Mouse (Mus musculus) lung, embryonic 14.5 days (tissue): ENCODE data around the gene Arid5b. TPM values are rescaled to one million over a fixed set of nuclear protein-coding genes. Genes with fewer than 3 reads are reported as not detected.
A peak's percentile ranks its signal among the peaks of the same experiment; 100 is the strongest.

ENCODE experiments used
- ATAC-seq: fragments of 200-750 bp; cut with Nextera tagmentation; 2 replicates; pipeline ENCODE4 v1.8.0; 2017; ENCODE audit warnings: mild to moderate bottlenecking, moderate TSS enrichment, moderate library complexity; ENCODE audit not compliant: insufficient read depth
- DNase-seq: peaks from one replicate; pipeline ENCODE4 v3.0.0-alpha.2; 2015
- H3K27ac ChIP-seq: fragments of 300-500 bp; sonication (generic); 2 replicates; pipeline ENCODE4 v1.5.1; 2014; ENCODE audit warnings: low read depth, mild to moderate bottlenecking, moderate library complexity
- H3K27me3 ChIP-seq: fragments of 300-500 bp; sonication (generic); 2 replicates; pipeline ENCODE4 v1.6.1; 2014; ENCODE audit warnings: low read length, control low read depth; ENCODE audit not compliant: insufficient read depth
- H3K36me3 ChIP-seq: fragments of 300-500 bp; sonication (generic); 2 replicates; pipeline ENCODE4 v1.6.1; 2014; ENCODE audit warnings: control low read depth; ENCODE audit not compliant: insufficient read depth
- H3K4me1 ChIP-seq: fragments of 300-500 bp; sonication (generic); 2 replicates; pipeline ENCODE4 v1.6.1; 2014; ENCODE audit warnings: antibody characterized with exemption, control low read depth; ENCODE audit not compliant: insufficient read depth
- H3K4me2 ChIP-seq: fragments of 300-500 bp; sonication (generic); 2 replicates; pipeline ENCODE4 v1.6.1; 2014; ENCODE audit warnings: mild to moderate bottlenecking
- H3K4me3 ChIP-seq: fragments of 300-500 bp; sonication (generic); 2 replicates; pipeline ENCODE4 v1.5.1; 2014; ENCODE audit warnings: low read depth, low read length
- H3K9ac ChIP-seq: fragments of 300-500 bp; sonication (generic); 2 replicates; pipeline ENCODE4 v1.6.1; 2014
- H3K9me3 ChIP-seq: fragments of 300-500 bp; sonication (generic); 2 replicates; pipeline ENCODE4 v1.6.1; 2016; ENCODE audit warnings: low read depth, low read length, control low read depth
- CTCF ChIP-seq: IDR thresholded peaks from 2 replicates; pipeline ENCODE4 v1.5.1; 2016; ENCODE audit warnings: antibody characterized with exemption, low read depth
- WGBS: fragments of 180-500 bp; shearing (Covaris S2); extraction: QIAGEN DNeasy Blood & Tissue Kit; methylation state at CpG from one replicate; pipeline ENCODE4 v1.1.7; 2014; 5-methylcytosine and 5-hydroxymethylcytosine counted together
- polyA plus RNA-seq: library from polyadenylated mRNA; unstranded; fragments of >200 nt; fragmentation: Nextera tagmentation; extraction: Ambion mirVana; gene quantifications from 2 replicates; pipeline ENCODE4 v1.2.1, GENCODE M21; 2014

The Arid5b gene
- polyA plus RNA-seq, 1 experiment from 2014 or later: 41.2 TPM

GRCm38 (mm10) chr10:68196324-68196723 is 82.2 kb downstream of the Arid5b start:
- no peak overlapping the region for H3K9ac ChIP-seq
- WGBS: 71% methylated on average over 9 of the region's 9 CpGs
- no peak overlapping the region for H3K4me2 ChIP-seq

GRCm38 (mm10) chr10:68193561-68193960 is 85.0 kb downstream of the Arid5b start:
- DNase-seq: no peak
- no peak for TF ChIP-seq CTCF
- Histone ChIP-seq H3K36me3 (peaks cover 4% of the 10 kb centered on the region; the same call in 1 of the 2 replicates), H3K9ac (no peak overlapping the region), H3K4me2 (no peak overlapping the region), H3K9me3 (no peaks in the 10 kb centered on the region), H3K27me3 (no peaks in the 10 kb centered on the region), H3K4me3 (no peak overlapping the region), H3K27ac (peak overlapping the region; percentile 83), H3K4me1 (0 out of 2 replicates have a peak, but pooled peaks cover 6% of the 10 kb centered on the region)
- WGBS: 65% methylated on average over 3 of the region's 3 CpGs
- ATAC-seq: no peak

More at GRCm38 (mm10) chr10:68196324-68196723, 82.2 kb downstream of the Arid5b start:
- H3K4me3 ChIP-seq: no peak overlapping the region
- H3K9me3 ChIP-seq: no peaks in the 10 kb centered on the region
- H3K4me1 ChIP-seq: 0 out of 2 replicates have a peak, but pooled peaks cover 6% of the 10 kb centered on the region
- peaks cover 10% of the 10 kb centered on the region; the same call in 1 of the 2 replicates for H3K36me3 ChIP-seq
- no peak for TF ChIP-seq CTCF
- ATAC-seq: no peak
- H3K27me3 ChIP-seq: no peaks in the 10 kb centered on the region
- no peak for DNase-seq
- H3K27ac ChIP-seq: no peak overlapping the region

GRCm38 (mm10) chr10:68192824-68193255 is 85.7 kb downstream of the Arid5b start:
- DNase-seq: peak; percentile 70
- no peak overlapping the region for H3K9ac ChIP-seq

GRCm38 (mm10) chr10:68191691-68192380 is 86.7 kb downstream of the Arid5b start:
- Histone ChIP-seq H3K36me3 (peaks cover 5% of the 10 kb centered on the region; the same call in 1 of the 2 replicates), H3K4me3 (peak overlapping the region; percentile 15), H3K27ac (peak overlapping the region; percentile 71), H3K9ac (no peak overlapping the region), H3K4me1 (0 out of 2 replicates have a peak, but pooled peaks cover 6% of the 10 kb centered on the region), H3K4me2 (peak overlapping the region; percentile 48), H3K27me3 (no peaks in the 10 kb centered on the region), H3K9me3 (no peaks in the 10 kb centered on the region)
- TF ChIP-seq CTCF: no peak
- DNase-seq (peak; percentile 80), ATAC-seq (no peak)
- 18% methylated on average over 13 of the region's 13 CpGs for WGBS

More at GRCm38 (mm10) chr10:68192824-68193255, 85.7 kb downstream of the Arid5b start:
- Histone ChIP-seq H3K27me3 (no peaks in the 10 kb centered on the region), H3K4me3 (no peak overlapping the region), H3K4me2 (peak overlapping the region; percentile 48; the same call in 1 of the 2 replicates), H3K4me1 (0 out of 2 replicates have a peak, but pooled peaks cover 6% of the 10 kb centered on the region), H3K9me3 (no peaks in the 10 kb centered on the region), H3K27ac (peak overlapping the region; percentile 83), H3K36me3 (peaks cover 4% of the 10 kb centered on the region; the same call in 1 of the 2 replicates)
- ATAC-seq: peak; percentile 75; the same call in 1 of the 2 replicates
- 18% methylated on average over 3 of the region's 3 CpGs for WGBS
- no peak for TF ChIP-seq CTCF

- H3K27ac ChIP-seq: no peak overlapping the region
- no peaks in the 10 kb centered on the region for H3K27me3 ChIP-seq
- no peak overlapping the region for H3K9ac ChIP-seq
- H3K4me2 ChIP-seq: peak overlapping the region; percentile 48
- 61% methylated on average over 6 of the region's 8 CpGs for WGBS
- H3K4me1 ChIP-seq: 0 out of 2 replicates have a peak, but pooled peaks cover 6% of the 10 kb centered on the region
- H3K9me3 ChIP-seq: no peaks in the 10 kb centered on the region
- no peak for DNase-seq
- ATAC-seq: no peak
- no peak for TF ChIP-seq CTCF
- H3K36me3 ChIP-seq: peaks cover 9% of the 10 kb centered on the region; the same call in 1 of the 2 replicates
- H3K4me3 ChIP-seq: no peak overlapping the region
These were observed 87.4 kb downstream of the Arid5b start for GRCm38 (mm10) chr10:68191146-68191545.

GRCm38 (mm10) chr10:68189847-68190246 is 88.7 kb downstream of the Arid5b start:
- peaks cover 19% of the 10 kb centered on the region for H3K36me3 ChIP-seq
- no peak for TF ChIP-seq CTCF
- H3K9me3 ChIP-seq: no peaks in the 10 kb centered on the region
- H3K4me2 ChIP-seq: no peak overlapping the region
- ATAC-seq: no peak
- 0 out of 2 replicates have a peak, but pooled peaks cover 6% of the 10 kb centered on the region for H3K4me1 ChIP-seq
- WGBS: 81% methylated on average over 3 of the region's 3 CpGs
- H3K27me3 ChIP-seq: no peaks in the 10 kb centered on the region
- H3K4me3 ChIP-seq: no peak overlapping the region
- DNase-seq: no peak
- H3K27ac ChIP-seq: no peak overlapping the region
- H3K9ac ChIP-seq: no peak overlapping the region

- no peak for ATAC-seq
- no peaks in the 10 kb centered on the region for H3K9me3 ChIP-seq
- H3K4me3 ChIP-seq: no peak overlapping the region
These were observed 95.4 kb downstream of the Arid5b start for GRCm38 (mm10) chr10:68183096-68183495.

More at GRCm38 (mm10) chr10:68183096-68183495, 95.4 kb downstream of the Arid5b start:
- WGBS: 92% methylated on average over 7 of the region's 7 CpGs
- Histone ChIP-seq H3K27ac (no peak overlapping the region), H3K4me2 (no peak overlapping the region), H3K36me3 (peaks cover 26% of the 10 kb centered on the region), H3K27me3 (no peaks in the 10 kb centered on the region), H3K4me1 (0 out of 2 replicates have a peak, but pooled peaks cover 8% of the 10 kb centered on the region), H3K9ac (no peak overlapping the region)
- DNase-seq: no peak
- TF ChIP-seq CTCF: no peak
